Mouse (Mus musculus) embryonic fibroblast, embryonic 13.5 days (primary cell): Measurements from ENCODE around the gene Samm50.

Source experiments
- CTCF ChIP-seq: IDR thresholded peaks from 2 replicates; pipeline ENCODE4 v1.5.1; 2011; ENCODE audit warnings: mild to moderate bottlenecking, control low read depth, low read length, moderate library complexity, borderline replicate concordance; ENCODE audit not compliant: insufficient read depth
- POLR2A ChIP-seq: IDR thresholded peaks from 2 replicates; pipeline ENCODE4 v1.6.1; 2011; ENCODE audit warnings: low read depth, mild to moderate bottlenecking, control low read depth, low read length, moderate library complexity

DNA sequence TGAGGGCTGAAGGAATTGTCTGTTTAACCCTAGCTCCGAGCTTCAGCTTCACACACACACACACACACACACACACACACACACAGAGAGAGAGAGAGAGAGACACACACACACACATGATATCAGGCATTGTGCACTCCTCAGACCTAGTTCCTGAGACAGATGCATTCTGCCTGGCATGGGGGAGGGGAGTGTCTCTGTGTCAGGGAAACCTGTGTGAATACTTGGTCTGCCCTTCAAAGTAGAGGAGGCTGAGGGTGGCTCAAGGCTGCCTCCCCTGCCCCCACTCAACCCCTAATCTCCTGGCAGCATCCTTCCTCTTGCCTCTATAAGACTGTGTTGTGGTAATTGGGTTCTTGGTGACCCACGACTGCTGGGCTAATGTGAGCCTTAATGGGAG, 71.5 kb downstream of the Samm50 start:
- TF ChIP-seq POLR2A (no peak), CTCF (no peak)
